Mouse (Mus musculus) heart, adult 2 months (tissue): ENCODE data around the gene Cenpf.

Source experiments
- CTCF ChIP-seq: fragments of 200-600 bp; IDR thresholded peaks from 2 replicates; pipeline ENCODE4 v1.8.1; 2022; ENCODE audit warnings: antibody characterized with exemption, mild to moderate bottlenecking, moderate library complexity
- EP300 ChIP-seq: fragments of 200-500 bp; IDR thresholded peaks from 2 replicates; pipeline ENCODE4 v1.6.1; 2011; ENCODE audit warnings: low read depth, low read length, control low read depth; ENCODE audit not compliant: insufficient read depth
- POLR2A ChIP-seq: fragments of 200-500 bp; IDR thresholded peaks from 2 replicates; pipeline ENCODE4 v1.6.1; 2011; ENCODE audit warnings: mild to moderate bottlenecking, low read depth, low read length, control low read depth; ENCODE audit not compliant: insufficient read depth

GRCm38 (mm10) chr1:189700990-189701389 is 13.1 kb upstream of the Cenpf start:
- TF ChIP-seq CTCF (peak; percentile 85), EP300 (peak; percentile 77; the same call in 1 of the 2 replicates), POLR2A (no peak)
